Mouse (Mus musculus) lung, postnatal 0 days (tissue): ENCODE data around the gene Sox8. TPM values are rescaled to one million over a fixed set of nuclear protein-coding genes. Genes with fewer than 3 reads are reported as not detected.

Experiments used
- ATAC-seq: fragments of 200-750 bp; cut with Nextera tagmentation; 2 replicates; pipeline ENCODE4 v1.8.0; 2017; ENCODE audit warnings: moderate library complexity
- DNase-seq: peaks from one replicate; pipeline ENCODE4 v3.0.0-alpha.2; 2016; ENCODE audit warnings: low spot score
- H3K27ac ChIP-seq: fragments of 300-500 bp; sonication (generic); 2 replicates; pipeline ENCODE4 v1.5.1; 2014; ENCODE audit warnings: antibody characterized with exemption, mild to moderate bottlenecking, low read length, mixed read lengths
- H3K27me3 ChIP-seq: fragments of 300-500 bp; sonication (generic); replicated peaks from 2 replicates; pipeline ENCODE4 v1.6.1; 2014; ENCODE audit warnings: low read length, mixed read lengths; ENCODE audit not compliant: insufficient read depth
- H3K36me3 ChIP-seq: fragments of 300-500 bp; sonication (generic); 2 replicates; pipeline ENCODE4 v1.6.1; 2014; ENCODE audit warnings: low read length, mixed read lengths; ENCODE audit not compliant: insufficient read depth
- H3K4me1 ChIP-seq: fragments of 300-500 bp; sonication (generic); 2 replicates; pipeline ENCODE4 v1.6.1; 2014; ENCODE audit warnings: antibody characterized with exemption, low read depth, low read length, mixed read lengths; ENCODE audit not compliant: insufficient read depth
- H3K4me2 ChIP-seq: fragments of 300-500 bp; sonication (generic); replicated peaks from 2 replicates; pipeline ENCODE4 v1.6.1; 2014; ENCODE audit warnings: low read depth, mild to moderate bottlenecking, low read length, moderate library complexity, mixed read lengths
- H3K4me3 ChIP-seq: fragments of 300-500 bp; sonication (generic); 2 replicates; pipeline ENCODE4 v1.5.1; 2014; ENCODE audit warnings: low read depth, low read length
- H3K9ac ChIP-seq: fragments of 300-500 bp; sonication (generic); replicated peaks from 2 replicates; pipeline ENCODE4 v1.6.1; 2014; ENCODE audit warnings: low read depth, mild to moderate bottlenecking
- H3K9me3 ChIP-seq: fragments of 300-500 bp; sonication (generic); 2 replicates; pipeline ENCODE4 v1.6.1; 2016; ENCODE audit warnings: low read length, mixed read lengths
- CTCF ChIP-seq: IDR thresholded peaks from 2 replicates; pipeline ENCODE4 v1.5.1; 2016; ENCODE audit warnings: antibody characterized with exemption, mild to moderate bottlenecking
- EP300 ChIP-seq: IDR thresholded peaks from 2 replicates; pipeline ENCODE4 v1.6.1; 2016; ENCODE audit warnings: antibody characterized with exemption, mild to moderate bottlenecking, control low read depth
- WGBS: fragments of 180-500 bp; shearing (Covaris S2); extraction: QIAGEN DNeasy Blood & Tissue Kit; methylation state at CpG from one replicate; pipeline ENCODE4 v1.1.7; 2014; 5-methylcytosine and 5-hydroxymethylcytosine counted together
- polyA plus RNA-seq: library from polyadenylated mRNA; unstranded; fragments of >200 nt; fragmentation: Nextera tagmentation; extraction: Ambion mirVana; gene quantifications from 2 replicates; pipeline ENCODE4 v1.2.1, GENCODE M21; 2015

Sox8 gene
- polyA plus RNA-seq, 1 experiment from 2014 or later, result 0.19 TPM

- Histone ChIP-seq H3K27me3 (0 out of 2 replicates have a peak, but pooled peaks cover 7% of the 10 kb centered on the region), H3K9me3 (no peaks in the 10 kb centered on the region), H3K4me2 (no peak overlapping the region), H3K36me3 (no peaks in the 10 kb centered on the region), H3K4me3 (no peak overlapping the region), H3K9ac (no peak overlapping the region), H3K4me1 (no peaks in the 10 kb centered on the region), H3K27ac (no peak overlapping the region)
- no peak for TF ChIP-seq EP300
- no peak for TF ChIP-seq CTCF
- DNase-seq (no peak), ATAC-seq (no peak)
- 45% methylated on average over 3 of the region's 3 CpGs for WGBS
These were observed 15.3 kb downstream of the Sox8 start for GRCm38 (mm10) chr17:25555159-25555558.

DNA sequence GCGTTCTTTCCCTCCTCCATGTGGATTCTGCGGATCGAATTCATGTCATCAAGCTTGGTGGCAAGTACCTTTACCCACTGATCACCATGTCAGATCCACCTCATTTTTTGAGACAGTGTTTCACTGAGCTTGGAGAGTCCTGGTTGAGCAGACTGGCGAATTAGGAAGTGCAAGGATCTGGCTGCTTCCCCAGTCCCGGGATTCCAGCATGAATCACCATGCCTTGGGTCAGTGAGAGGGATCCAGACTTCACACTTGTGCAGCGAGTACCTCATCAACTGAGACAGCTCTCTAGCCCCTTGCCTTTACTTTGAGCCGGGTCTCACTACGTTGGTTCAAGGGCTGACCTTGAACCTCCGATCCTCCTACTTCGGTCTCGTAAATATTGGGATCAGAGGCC lies 19.2 kb downstream of the Sox8 start:
- Histone ChIP-seq H3K4me1 (no peaks in the 10 kb centered on the region), H3K4me3 (no peak overlapping the region), H3K9ac (no peak overlapping the region), H3K4me2 (no peak overlapping the region), H3K9me3 (no peaks in the 10 kb centered on the region), H3K36me3 (no peaks in the 10 kb centered on the region), H3K27me3 (0 out of 2 replicates have a peak, but pooled peaks cover 7% of the 10 kb centered on the region), H3K27ac (no peak overlapping the region)
- DNase-seq (no peak), ATAC-seq (no peak)
- 83% methylated on average over 11 of the region's 11 CpGs for WGBS
- TF ChIP-seq EP300 (no peak), CTCF (no peak)

DNA sequence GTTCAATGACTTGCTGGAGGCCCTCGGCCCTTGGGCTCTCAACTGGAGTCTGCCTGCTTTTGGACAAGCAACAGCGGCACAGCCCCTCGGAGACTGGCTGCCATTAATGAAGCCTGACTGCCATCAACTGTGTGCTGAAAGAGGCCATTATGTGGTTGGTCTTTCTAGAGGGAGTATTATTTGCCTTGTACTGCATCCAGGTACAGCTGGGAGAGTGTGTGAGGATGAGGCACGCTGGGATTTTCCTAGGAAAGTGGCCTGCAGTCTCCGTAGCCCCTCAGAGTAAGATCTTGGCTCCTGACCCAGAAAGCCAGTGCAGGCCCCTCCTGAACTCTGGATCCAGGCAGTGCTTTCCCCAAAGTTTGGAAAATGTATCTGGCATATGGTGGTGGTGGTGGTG lies 20.5 kb downstream of the Sox8 start:
- ATAC-seq, result no peak
- Histone ChIP-seq H3K27ac (no peak overlapping the region), H3K4me2 (no peak overlapping the region), H3K9me3 (no peaks in the 10 kb centered on the region), H3K9ac (no peak overlapping the region), H3K27me3 (no peaks in the 10 kb centered on the region), H3K4me3 (no peak overlapping the region), H3K36me3 (no peaks in the 10 kb centered on the region), H3K4me1 (no peaks in the 10 kb centered on the region)
- 91% methylated on average over 5 of the region's 5 CpGs for WGBS
- TF ChIP-seq CTCF (no peak), EP300 (no peak)
- DNase-seq, result no peak

GRCm38 (mm10) chr17:25547026-25547425 lies 23.5 kb downstream of the Sox8 start:
- Histone ChIP-seq H3K4me2 (no peak overlapping the region), H3K4me1 (no peaks in the 10 kb centered on the region), H3K9ac (no peak overlapping the region), H3K36me3 (no peaks in the 10 kb centered on the region), H3K9me3 (no peaks in the 10 kb centered on the region), H3K27me3 (no peaks in the 10 kb centered on the region), H3K27ac (no peak overlapping the region), H3K4me3 (no peak overlapping the region)
- no peak for ATAC-seq
- no peak for DNase-seq
- WGBS, result 34% methylated on average over 3 of the region's 3 CpGs
- TF ChIP-seq CTCF (no peak), EP300 (no peak)

DNA sequence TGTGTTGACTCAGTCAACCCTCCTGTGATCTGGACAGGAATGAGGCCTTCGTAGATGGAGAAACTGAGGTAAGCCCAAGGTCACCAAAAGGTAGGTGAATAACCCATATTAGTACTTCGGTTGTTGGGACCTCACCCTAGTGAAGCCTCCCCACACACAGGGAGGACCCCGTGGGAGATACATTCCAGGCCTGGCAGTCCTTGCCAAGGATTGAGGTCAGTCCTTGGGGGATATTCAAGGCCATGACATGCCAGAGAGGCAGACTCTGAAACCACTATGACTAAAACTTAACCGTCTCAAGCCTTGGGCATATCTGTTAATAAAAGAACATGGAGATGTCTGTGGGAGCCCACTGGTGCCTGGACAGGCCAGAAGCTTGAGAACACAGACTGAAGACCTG lies 28.7 kb downstream of the Sox8 start:
- Histone ChIP-seq H3K27ac (no peak overlapping the region), H3K9ac (no peak overlapping the region), H3K36me3 (no peaks in the 10 kb centered on the region), H3K4me3 (no peak overlapping the region), H3K4me1 (no peaks in the 10 kb centered on the region), H3K4me2 (no peak overlapping the region), H3K27me3 (no peaks in the 10 kb centered on the region), H3K9me3 (no peaks in the 10 kb centered on the region)
- no peak for DNase-seq
- 62% methylated on average over 4 of the region's 4 CpGs for WGBS
- ATAC-seq, result no peak
- TF ChIP-seq CTCF (no peak), EP300 (no peak)

GRCm38 (mm10) chr17:25540731-25541130 lies 29.8 kb downstream of the Sox8 start:
- no peak overlapping the region for H3K9ac ChIP-seq
- H3K4me1 ChIP-seq, result no peaks in the 10 kb centered on the region
- no peak overlapping the region for H3K27ac ChIP-seq
- H3K9me3 ChIP-seq, result no peaks in the 10 kb centered on the region
- no peak overlapping the region for H3K4me2 ChIP-seq
- TF ChIP-seq CTCF, result no peak
- TF ChIP-seq EP300, result no peak
- no peaks in the 10 kb centered on the region for H3K27me3 ChIP-seq
- H3K4me3 ChIP-seq, result no peak overlapping the region
- WGBS, result 54% methylated on average over 5 of the region's 5 CpGs
- DNase-seq (no peak), ATAC-seq (no peak)
- H3K36me3 ChIP-seq, result no peaks in the 10 kb centered on the region
